Mouse (Mus musculus): ENCODE data around the gene Il2ra.
"Not testable (repeated sequence)": the region's sequence is repeated elsewhere in the genome, so short reads cannot be mapped to it uniquely, and the experiment has no call there.

The Il2ra gene

GRCm38 (mm10) chr2:11698994-11699393 is 56.4 kb downstream of the Il2ra start:
- no peak for DNase-seq (ENCODE audit: extremely low read depth, low read depth, low spot score)

GRCm38 (mm10) chr2:11699905-11700304 is 57.3 kb downstream of the Il2ra start:
- no peak for DNase-seq (ENCODE audit: extremely low read depth, low read depth, low spot score)

- no peak for DNase-seq (ENCODE audit: extremely low read depth, low read depth, low spot score)
Measured at GRCm38 (mm10) chr2:11705201-11706025, 62.8 kb downstream of the Il2ra start, which contains the start of gene Il15ra. Il15ra (plus strand) TSS chr2:11705290.

- DNase-seq (ENCODE audit: extremely low read depth, low read depth, low spot score), result no peak
Measured at GRCm38 (mm10) chr2:11706030-11706745, 63.6 kb downstream of the Il2ra start.

GRCm38 (mm10) chr2:11706746-11707065 is 64.1 kb downstream of the Il2ra start:
- DNase-seq (ENCODE audit: extremely low read depth, low read depth, low spot score), result no peak

- peak; percentile 58 for DNase-seq (ENCODE audit: extremely low read depth, low read depth, low spot score)
Measured at GRCm38 (mm10) chr2:11708538-11708937, 65.9 kb downstream of the Il2ra start.

GRCm38 (mm10) chr2:11710101-11710500 is 67.5 kb downstream of the Il2ra start:
- not testable (repeated sequence) for DNase-seq (ENCODE audit: extremely low read depth, low read depth, low spot score)

GRCm38 (mm10) chr2:11712483-11712990 is 69.9 kb downstream of the Il2ra start:
- DNase-seq (ENCODE audit: extremely low read depth, low read depth, low spot score), result no peak

- DNase-seq (ENCODE audit: extremely low read depth, low read depth, low spot score), result no peak
Measured at GRCm38 (mm10) chr2:11713021-11713420, 70.4 kb downstream of the Il2ra start.

- DNase-seq (ENCODE audit: extremely low read depth, low read depth, low spot score), result no peak
Measured at GRCm38 (mm10) chr2:11714535-11714934, 71.9 kb downstream of the Il2ra start.

GRCm38 (mm10) chr2:11718573-11718972 is 76.0 kb downstream of the Il2ra start:
- no peak for DNase-seq (ENCODE audit: extremely low read depth, low read depth, low spot score)

GRCm38 (mm10) chr2:11722564-11722963 is 80.0 kb downstream of the Il2ra start:
- DNase-seq (ENCODE audit: extremely low read depth, low read depth, low spot score), result no peak

GRCm38 (mm10) chr2:11727574-11727973 is 85.0 kb downstream of the Il2ra start:
- DNase-seq (ENCODE audit: extremely low read depth, low read depth, low spot score), result no peak

GRCm38 (mm10) chr2:11729091-11729490 is 86.5 kb downstream of the Il2ra start:
- DNase-seq (ENCODE audit: extremely low read depth, low read depth, low spot score), result no peak

- DNase-seq (ENCODE audit: extremely low read depth, low read depth, low spot score), result no peak
Measured at GRCm38 (mm10) chr2:11732978-11733377, 90.4 kb downstream of the Il2ra start.

GRCm38 (mm10) chr2:11735853-11736252 is 93.2 kb downstream of the Il2ra start:
- DNase-seq (ENCODE audit: extremely low read depth, low read depth, low spot score), result no peak

- no peak for DNase-seq (ENCODE audit: extremely low read depth, low read depth, low spot score)
Measured at GRCm38 (mm10) chr2:11738794-11739193, 96.2 kb downstream of the Il2ra start.

GRCm38 (mm10) chr2:11739516-11740051 is 97.0 kb downstream of the Il2ra start:
- DNase-seq (ENCODE audit: extremely low read depth, low read depth, low spot score), result no peak
